Mouse (Mus musculus) hindbrain, embryonic 13.5 days (tissue): ENCODE measurements around the gene Gm527. TPM values are rescaled to one million over a fixed set of nuclear protein-coding genes. Genes with fewer than 3 reads are reported as not detected.

Experiments used
- ATAC-seq: fragments of 200-750 bp; cut with Nextera tagmentation; 2 replicates; pipeline ENCODE4 v1.8.0; 2017; ENCODE audit warnings: moderate TSS enrichment; ENCODE audit not compliant: low FRiP score
- H3K27ac ChIP-seq: fragments of 300-500 bp; sonication (generic); 2 replicates; pipeline ENCODE4 v1.5.1; 2015; ENCODE audit warnings: inconsistent platforms, mild to moderate bottlenecking, moderate library complexity
- H3K27me3 ChIP-seq: fragments of 300-500 bp; sonication (generic); 2 replicates; pipeline ENCODE4 v1.6.1; 2015; ENCODE audit warnings: mild to moderate bottlenecking, inconsistent platforms
- H3K36me3 ChIP-seq: fragments of 300-500 bp; sonication (generic); 2 replicates; pipeline ENCODE4 v1.6.1; 2015; ENCODE audit warnings: mild to moderate bottlenecking, inconsistent platforms
- H3K4me1 ChIP-seq: fragments of 300-500 bp; sonication (generic); replicated peaks from 2 replicates; pipeline ENCODE4 v1.6.1; 2015; ENCODE audit warnings: inconsistent platforms
- H3K4me2 ChIP-seq: fragments of 300-500 bp; sonication (generic); 2 replicates; pipeline ENCODE4 v1.6.1; 2015; ENCODE audit warnings: inconsistent platforms, mild to moderate bottlenecking, moderate library complexity
- H3K4me3 ChIP-seq: fragments of 300-500 bp; sonication (generic); 2 replicates; pipeline ENCODE4 v1.5.1; 2015; ENCODE audit warnings: mild to moderate bottlenecking, inconsistent platforms
- H3K9ac ChIP-seq: fragments of 300-500 bp; sonication (generic); 2 replicates; pipeline ENCODE4 v1.6.1; 2015; ENCODE audit warnings: mild to moderate bottlenecking, inconsistent platforms
- H3K9me3 ChIP-seq: fragments of 300-500 bp; sonication (generic); 2 replicates; pipeline ENCODE4 v1.6.1; 2016; ENCODE audit warnings: inconsistent platforms
- WGBS: fragments of 180-500 bp; shearing (Covaris S2); methylation state at CpG from one replicate; pipeline ENCODE4 v1.1.7; 2015; 5-methylcytosine and 5-hydroxymethylcytosine counted together
- polyA plus RNA-seq: library from polyadenylated mRNA; unstranded; fragments of >200 nt; fragmentation: Nextera tagmentation; extraction: Ambion mirVana; gene quantifications from 2 replicates; pipeline ENCODE4 v1.2.1, GENCODE M21; 2015

Gene Gm527
- polyA plus RNA-seq: 2.4 and 4.9 TPM in 2 replicates

- H3K9ac ChIP-seq: peak within 1 kb of the TSS; percentile 85
- under 1% methylated on average over 47 of the region's 93 CpGs for WGBS
- H3K27me3 ChIP-seq: no peaks in the 10 kb centered on the region
- peaks cover 13% of the 10 kb centered on the region for H3K36me3 ChIP-seq
- H3K4me3 ChIP-seq: peak within 1 kb of the TSS; percentile 87
- H3K4me2 ChIP-seq: peak within 1 kb of the TSS; percentile 73
- peak within 1 kb of the TSS; percentile 87 for H3K27ac ChIP-seq
- peak; percentile 100 for ATAC-seq
- no peaks in the 10 kb centered on the region for H3K9me3 ChIP-seq
- H3K4me1 ChIP-seq: peaks cover 6% of the 10 kb centered on the region; the same call in 1 of the 2 replicates
Observed at GRCm38 (mm10) chr12:64917578-64918471, at the start of gene Gm527. Gm527 (plus strand) TSS chr12:64917906.

DNA sequence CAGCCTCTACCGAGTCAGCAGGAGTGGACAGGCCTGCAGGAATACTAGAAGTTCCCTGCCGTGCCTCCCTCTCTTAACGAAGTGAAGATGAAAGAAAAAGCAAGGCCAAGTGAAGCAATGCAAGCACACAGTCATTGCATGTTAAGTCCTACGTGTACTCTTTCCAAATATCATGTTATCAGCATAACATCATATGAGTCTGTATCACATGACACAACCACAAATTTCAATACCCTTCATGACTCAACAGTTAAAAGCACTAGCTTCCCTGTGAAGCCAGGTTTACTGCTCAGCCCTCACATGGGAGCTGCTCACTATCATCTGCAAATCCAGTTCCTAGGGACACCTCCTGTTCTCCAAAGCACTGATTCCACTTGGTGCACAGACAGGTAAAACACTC lies 46.6 kb upstream of the Gm527 start:
- Histone ChIP-seq H3K27me3 (no peaks in the 10 kb centered on the region), H3K4me2 (no peak overlapping the region), H3K4me3 (no peak overlapping the region), H3K36me3 (no peaks in the 10 kb centered on the region), H3K9me3 (no peaks in the 10 kb centered on the region), H3K27ac (no peak overlapping the region), H3K9ac (no peak overlapping the region), H3K4me1 (no peaks in the 10 kb centered on the region)
- WGBS: 57% methylated on average over 4 of the region's 4 CpGs
- ATAC-seq: no peak

DNA sequence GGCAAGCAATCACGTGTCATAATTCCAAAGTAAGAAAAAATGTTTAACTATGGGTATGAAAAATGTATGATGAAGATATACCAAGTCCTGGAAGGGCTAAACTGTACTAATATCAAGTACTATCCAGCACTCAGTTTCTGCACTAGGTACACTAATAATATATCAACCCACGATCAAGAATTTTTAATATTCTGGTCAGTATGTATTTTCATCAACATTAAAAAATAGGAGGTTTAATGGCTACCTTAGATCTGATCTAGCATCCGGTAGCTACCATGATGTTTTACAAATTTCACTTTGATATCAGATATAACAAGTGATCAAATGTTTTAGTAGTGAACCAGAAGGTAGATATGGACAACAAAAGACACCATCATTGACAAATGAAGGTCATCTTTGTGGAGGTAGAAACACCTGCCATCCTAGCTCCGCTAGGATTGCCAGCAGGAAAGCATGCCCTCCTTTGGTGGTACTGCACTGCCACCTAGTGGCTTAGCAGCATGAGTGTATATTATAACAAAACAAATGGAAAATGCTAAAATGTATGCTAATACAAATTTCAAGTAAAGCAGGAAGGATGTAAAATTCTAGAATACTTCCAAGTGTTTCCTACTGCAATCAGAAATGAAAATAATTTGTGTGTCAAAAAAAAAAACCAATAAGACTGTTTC lies 20.5 kb upstream of the Gm527 start:
- Histone ChIP-seq H3K36me3 (no peaks in the 10 kb centered on the region), H3K9ac (no peak overlapping the region), H3K27me3 (no peaks in the 10 kb centered on the region), H3K9me3 (no peaks in the 10 kb centered on the region), H3K4me1 (peaks cover 2% of the 10 kb centered on the region), H3K4me3 (no peak overlapping the region), H3K27ac (no peak overlapping the region), H3K4me2 (no peak overlapping the region)
- WGBS: 43% methylated on average over 4 of the region's 4 CpGs
- peak; percentile 75; the same call in 1 of the 2 replicates for ATAC-seq

DNA sequence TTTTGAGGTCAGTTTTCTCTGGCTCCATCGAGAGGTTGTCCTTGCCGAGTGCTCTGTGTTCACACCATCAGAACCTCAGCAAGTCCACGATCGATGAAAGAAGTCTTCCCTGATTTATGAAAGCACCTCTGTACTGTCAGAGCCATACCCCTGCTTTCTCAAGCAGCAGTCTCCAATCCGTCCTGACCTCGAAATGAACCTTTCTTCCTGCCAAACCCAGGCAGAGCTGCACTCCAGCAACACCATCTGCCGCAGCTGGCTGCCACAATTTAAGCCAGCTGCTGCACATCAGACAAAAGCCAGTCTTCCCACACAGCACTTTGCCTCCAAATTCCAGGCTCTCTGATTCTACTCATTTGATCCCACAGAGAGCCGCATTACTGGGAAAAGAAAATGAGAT lies 15.2 kb upstream of the Gm527 start:
- peak; percentile 85 for ATAC-seq

DNA sequence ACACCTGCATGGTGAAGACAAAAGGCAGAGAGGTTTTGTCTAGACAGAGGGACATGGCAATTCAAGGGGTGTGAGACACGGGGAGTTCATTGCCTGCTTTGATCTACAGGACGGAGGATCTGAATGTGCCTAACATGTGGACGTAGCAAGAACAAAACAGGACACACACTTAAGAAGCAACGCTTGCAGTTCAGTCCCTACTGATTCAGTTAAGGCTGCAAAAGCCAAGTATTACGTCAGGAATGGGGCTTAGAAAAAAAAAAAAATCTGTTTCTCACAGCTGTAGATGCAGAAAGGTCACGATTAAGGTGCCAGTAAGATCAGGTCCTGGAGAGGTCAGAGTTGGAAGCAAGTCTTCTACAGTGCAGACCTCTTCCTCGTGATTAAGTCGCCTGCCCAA lies 14.5 kb upstream of the Gm527 start:
- no peaks in the 10 kb centered on the region for H3K9me3 ChIP-seq
- ATAC-seq: no peak
- 0 out of 2 replicates have a peak overlapping the region, but pooled peaks have one; percentile 30 for H3K27ac ChIP-seq
- 68% methylated on average over 8 of the region's 8 CpGs for WGBS
- peaks cover 14% of the 10 kb centered on the region for H3K4me1 ChIP-seq
- H3K4me2 ChIP-seq: no peak overlapping the region
- no peak overlapping the region for H3K9ac ChIP-seq
- H3K36me3 ChIP-seq: no peaks in the 10 kb centered on the region
- H3K27me3 ChIP-seq: no peaks in the 10 kb centered on the region
- H3K4me3 ChIP-seq: no peak overlapping the region

More for the DNA sequence above, 15.2 kb upstream of the Gm527 start:
- Histone ChIP-seq H3K27me3 (no peaks in the 10 kb centered on the region), H3K4me1 (peaks cover 12% of the 10 kb centered on the region), H3K4me2 (no peak overlapping the region), H3K36me3 (no peaks in the 10 kb centered on the region), H3K9me3 (no peaks in the 10 kb centered on the region), H3K4me3 (no peak overlapping the region), H3K27ac (no peak overlapping the region), H3K9ac (no peak overlapping the region)
- 42% methylated on average over 8 of the region's 8 CpGs for WGBS

- H3K4me2 ChIP-seq: no peak overlapping the region
- ATAC-seq: no peak
- H3K9me3 ChIP-seq: no peaks in the 10 kb centered on the region
- H3K36me3 ChIP-seq: no peaks in the 10 kb centered on the region
- no peak overlapping the region for H3K4me3 ChIP-seq
- WGBS: 65% methylated on average over 6 of the region's 6 CpGs
- H3K4me1 ChIP-seq: 0 out of 2 replicates have a peak, but pooled peaks cover 3% of the 10 kb centered on the region
- no peaks in the 10 kb centered on the region for H3K27me3 ChIP-seq
- no peak overlapping the region for H3K27ac ChIP-seq
- no peak overlapping the region for H3K9ac ChIP-seq
Observed at GRCm38 (mm10) chr12:64912996-64913395, 4.7 kb upstream of the Gm527 start.

DNA sequence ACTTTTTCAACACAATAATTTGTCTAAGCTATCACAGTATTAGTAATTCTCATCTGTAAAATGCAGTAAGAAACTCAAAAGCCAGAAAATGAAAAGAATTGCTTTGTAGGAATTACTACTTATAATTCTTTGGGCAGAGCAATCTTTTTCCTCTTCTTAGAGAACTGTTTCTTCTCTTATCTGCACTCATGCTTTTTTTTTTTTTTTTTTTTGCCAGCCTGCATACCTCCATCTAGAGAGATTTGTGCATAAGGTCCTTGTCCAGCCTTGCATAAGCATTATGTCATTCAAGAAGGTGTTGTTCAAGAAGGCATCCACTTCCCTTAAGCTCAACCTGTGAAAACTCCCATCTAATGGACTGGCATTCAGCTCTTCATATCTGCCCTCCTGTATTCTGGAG lies 971 bp upstream of the Gm527 start:
- peaks cover 10% of the 10 kb centered on the region for H3K36me3 ChIP-seq
- no peak overlapping the region for H3K4me3 ChIP-seq
- no peaks in the 10 kb centered on the region for H3K27me3 ChIP-seq
- no peak overlapping the region for H3K9ac ChIP-seq
- H3K27ac ChIP-seq: no peak overlapping the region
- ATAC-seq: no peak
- H3K9me3 ChIP-seq: no peaks in the 10 kb centered on the region
- peaks cover 6% of the 10 kb centered on the region; the same call in 1 of the 2 replicates for H3K4me1 ChIP-seq
- no peak overlapping the region for H3K4me2 ChIP-seq

GRCm38 (mm10) chr12:64937493-64937892 lies 19.8 kb downstream of the Gm527 start:
- Histone ChIP-seq H3K9ac (no peak overlapping the region), H3K4me2 (no peak overlapping the region), H3K4me1 (no peaks in the 10 kb centered on the region), H3K4me3 (no peak overlapping the region), H3K27ac (no peak overlapping the region), H3K27me3 (no peaks in the 10 kb centered on the region), H3K9me3 (no peaks in the 10 kb centered on the region), H3K36me3 (peaks cover 6% of the 10 kb centered on the region)
- 85% methylated on average over 2 of the region's 2 CpGs for WGBS
- ATAC-seq: no peak

DNA sequence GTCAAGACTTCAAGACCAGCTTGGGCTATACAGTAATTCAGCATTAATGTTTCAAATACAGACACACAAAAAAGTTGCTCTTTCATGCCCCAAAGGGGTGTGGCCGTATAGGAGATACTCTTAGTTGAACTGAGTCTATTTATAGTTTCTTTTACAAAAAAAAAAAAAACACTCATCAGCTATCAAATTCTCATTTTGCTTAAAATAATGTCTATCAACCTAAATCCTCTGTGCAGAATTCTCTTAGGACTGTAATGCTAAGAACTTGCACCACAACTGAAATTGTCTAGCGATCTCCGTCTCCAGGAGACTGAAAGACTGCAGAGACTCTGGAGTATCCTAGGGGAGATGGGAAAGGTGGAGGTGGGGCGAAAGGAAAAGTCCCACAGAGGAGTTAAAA lies 46.9 kb downstream of the Gm527 start:
- whole genome bisulfite sequencing: 24% methylated on average over 4 of the region's 4 CpGs
- H3K9me3 ChIP-seq: no peaks in the 10 kb centered on the region
- H3K36me3 ChIP-seq: no peaks in the 10 kb centered on the region
- peak overlapping the region; percentile 90 for H3K4me2 ChIP-seq
- H3K9ac ChIP-seq: peak overlapping the region; percentile 78
- no peaks in the 10 kb centered on the region for H3K27me3 ChIP-seq
- no peak for ATAC-seq
- peak overlapping the region; percentile 94 for H3K4me3 ChIP-seq
- H3K4me1 ChIP-seq: peaks cover 36% of the 10 kb centered on the region
- peak overlapping the region; percentile 74; the same call in 1 of the 2 replicates for H3K27ac ChIP-seq

DNA sequence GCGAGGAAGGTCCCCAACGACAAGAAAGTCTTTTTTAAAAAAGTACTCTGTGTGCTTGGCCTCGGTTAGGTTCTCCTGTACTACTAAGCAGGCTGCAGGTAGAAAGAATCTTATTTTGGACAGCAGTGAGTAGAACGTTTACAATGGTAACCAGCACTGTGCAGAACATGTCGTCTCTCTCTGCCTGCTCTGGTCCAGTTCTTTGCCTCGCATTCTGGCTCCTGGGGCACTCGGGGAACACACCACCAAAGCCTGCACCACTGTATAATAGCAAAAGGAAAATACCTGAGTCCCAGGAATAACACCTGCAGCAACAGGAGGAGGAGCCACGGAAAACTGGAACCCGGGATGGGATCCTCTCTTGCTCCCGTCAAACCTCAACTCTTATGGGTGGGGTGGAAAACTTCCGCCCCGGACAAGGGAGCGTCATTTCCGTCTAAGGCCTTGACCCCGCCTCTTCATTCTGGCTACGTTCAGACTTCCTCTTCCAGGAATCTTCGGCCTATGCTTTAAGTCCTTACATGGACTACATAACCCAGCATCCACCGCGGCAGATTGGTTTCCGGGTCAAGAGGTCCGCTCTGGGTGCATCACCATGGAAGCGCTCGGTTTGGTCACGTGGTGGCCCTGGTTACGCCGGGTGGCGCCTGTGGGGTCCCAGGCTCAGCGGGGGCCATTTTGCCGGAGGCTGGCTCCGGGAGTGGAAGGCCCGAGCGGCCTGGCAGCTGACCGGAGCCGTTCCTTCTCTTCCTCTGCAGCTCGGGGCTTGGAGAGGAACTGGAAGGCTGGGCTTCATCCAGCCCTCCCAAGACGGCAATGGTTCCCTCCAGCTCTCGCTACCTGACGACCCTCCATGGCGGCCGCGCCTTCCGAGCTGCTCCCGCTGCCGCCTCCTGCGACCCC lies 47.7 kb downstream of the Gm527 start, which contains the start of the genes Klhl28 and Togaram1:
Gene Klhl28 (minus strand): TSS at position 411 of the 903 bp plus-strand sequence.
Gene Togaram1 (plus strand): TSS at position 681 of the 903 bp plus-strand sequence.
- H3K9ac ChIP-seq: peak within 1 kb of the TSS; percentile 94
- H3K4me3 ChIP-seq: peak within 1 kb of the TSS; percentile 94
- no peaks in the 10 kb centered on the region for H3K9me3 ChIP-seq
- ATAC-seq: peak; percentile 99
- no peaks in the 10 kb centered on the region for H3K36me3 ChIP-seq
- H3K27me3 ChIP-seq: no peaks in the 10 kb centered on the region
- H3K4me1 ChIP-seq: peaks cover 45% of the 10 kb centered on the region
- WGBS: under 1% methylated on average over 45 of the region's 45 CpGs
- H3K4me2 ChIP-seq: peak within 1 kb of the TSS; percentile 98
- peak within 1 kb of the TSS; percentile 93 for H3K27ac ChIP-seq

GRCm38 (mm10) chr12:64966101-64966631 lies 48.5 kb downstream of the Gm527 start:
- Histone ChIP-seq H3K9me3 (no peaks in the 10 kb centered on the region), H3K4me1 (peaks cover 52% of the 10 kb centered on the region), H3K36me3 (no peaks in the 10 kb centered on the region), H3K9ac (peak overlapping the region; percentile 94), H3K27ac (peak overlapping the region; percentile 93), H3K27me3 (no peaks in the 10 kb centered on the region), H3K4me2 (peak overlapping the region; percentile 98), H3K4me3 (peak overlapping the region; percentile 94)
- no peak for ATAC-seq
- WGBS: 0% methylated on average over 44 of the region's 44 CpGs
